In the genomic region with DNA sequence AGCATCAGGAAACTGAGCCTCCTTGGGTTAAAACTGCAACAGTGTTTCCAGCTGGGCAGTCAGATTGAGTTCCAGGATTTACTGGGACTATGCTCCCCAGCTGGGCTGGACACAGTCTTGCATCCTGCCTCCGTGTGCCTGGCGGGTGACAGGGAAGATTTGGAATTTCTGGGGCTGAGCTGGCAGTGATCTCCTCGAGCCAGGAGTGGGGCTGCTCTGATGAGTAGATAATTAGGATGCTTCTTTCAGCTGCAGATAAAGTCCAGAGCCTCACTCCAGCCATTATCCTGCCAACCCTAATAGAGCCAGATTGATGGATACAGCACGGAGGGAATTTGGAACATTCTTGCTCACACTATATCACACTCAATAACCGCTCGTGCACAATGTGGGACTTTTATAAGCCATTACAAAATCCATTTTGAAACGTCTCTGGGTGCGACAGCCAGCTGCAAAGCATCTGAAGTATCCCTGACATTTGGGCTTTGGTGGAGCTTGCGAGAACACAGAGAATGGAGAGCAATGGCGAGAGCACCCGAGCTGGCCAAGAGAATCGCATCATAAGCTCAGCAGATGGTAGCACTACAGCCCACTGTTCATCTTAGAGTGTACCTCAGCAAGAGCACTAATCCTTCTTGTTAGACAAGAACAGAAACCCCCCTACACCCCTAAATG, we compare ENCODE assay signal across 8 mouse cellular contexts.
DNase-seq lines count a peak whose midpoint lies in the region; ATAC-seq and TF ChIP-seq lines count a peak whose summit lies in the region.

No protein-coding gene starts in this region.

- H3K27me3 ChIP-seq in embryonic facial prominence, embryonic 11.5 days (ENCODE audit: control insufficient read depth, insufficient read depth, low read length), result no peaks in the 10 kb centered on the region

- H3K9ac ChIP-seq in embryonic facial prominence, embryonic 11.5 days (replicated peaks; ENCODE audit: low read length), result no peak overlapping the region

- H3K36me3 ChIP-seq in embryonic facial prominence, embryonic 11.5 days (replicated peaks; ENCODE audit: control insufficient read depth, insufficient read depth, low read depth, low read length), result no peaks in the 10 kb centered on the region

- intact Hi-C loops in heart, postnatal 14 days (cut with DNase I), result no loop called here

- WGBS in embryonic facial prominence, embryonic 11.5 days, result 51% methylated on average over 12 of the region's 12 CpGs

- no peaks in the 10 kb centered on the region for H3K9me3 ChIP-seq in embryonic facial prominence, embryonic 11.5 days (replicated peaks; ENCODE audit: control insufficient read depth, low read length)

- ATAC-seq in embryonic facial prominence, embryonic 11.5 days (replicated peaks; ENCODE audit: insufficient number of reproducible peaks, low FRiP score, low TSS enrichment, low read depth), result no peak
- ATAC-seq in frontal cortex, adult (ENCODE audit: low TSS enrichment), result no peak

- peak; percentile 6 for DNase-seq in kidney, postnatal 14 days
- DNase-seq in kidney, postnatal 25 days, result no peak
- peak; percentile 25 for DNase-seq in embryonic facial prominence, embryonic 11.5 days (ENCODE audit: low spot score)
- peak; percentile 19 to 25 for DNase-seq in heart, postnatal 14 days
- peak; percentile 12 for DNase-seq in retina, embryonic 14.5 days (ENCODE audit: low spot score)
- no peak for DNase-seq in layer of hippocampus, adult 2 months (ENCODE audit: low spot score in 2 of 2)
- no peak for DNase-seq in frontal cortex, postnatal 10 days (ENCODE audit: low spot score in 2 of 2)

- H3K4me3 ChIP-seq in embryonic facial prominence, embryonic 11.5 days (ENCODE audit: low read depth, low read length), result no peak overlapping the region
- no peak overlapping the region for H3K4me3 ChIP-seq in layer of hippocampus, adult 2 months

- TF ChIP-seq CTCF in layer of hippocampus, adult 2 months (conservative IDR thresholded peaks at IDR 0.05), result no peak

- no peak overlapping the region for H3K4me2 ChIP-seq in embryonic facial prominence, embryonic 11.5 days (ENCODE audit: low read depth, low read length)

- H3K27ac ChIP-seq in embryonic facial prominence, embryonic 11.5 days (replicated peaks; ENCODE audit: low read depth, low read length), result no peak overlapping the region
- no peak overlapping the region for H3K27ac ChIP-seq in layer of hippocampus, adult 2 months

- H3K4me1 ChIP-seq in embryonic facial prominence, embryonic 11.5 days (ENCODE audit: control insufficient read depth, insufficient read depth, low read length), result no peaks in the 10 kb centered on the region

Comparison
In these comparisons a context has a peak if more than half of its experiments do, and no peak if none do; other contexts are left out.
1. DNase-seq: peak in kidney, postnatal 14 days (single experiment), embryonic facial prominence, embryonic 11.5 days (single experiment), heart, postnatal 14 days (2 of 2) and retina, embryonic 14.5 days (single experiment); none in kidney, postnatal 25 days (0 of 2), layer of hippocampus, adult 2 months (0 of 2) and frontal cortex, postnatal 10 days (0 of 2).